Mouse (Mus musculus): Measurements from ENCODE around the gene Med20. TPM values are rescaled to one million over a fixed set of nuclear protein-coding genes. Genes with fewer than 3 reads are reported as not detected.
A peak's percentile ranks its signal among the peaks of the same experiment; 100 is the strongest.
"Not testable (repeated sequence)": the region's sequence is repeated elsewhere in the genome, so short reads cannot be mapped to it uniquely, and the experiment has no call there.

Med20 gene
- polyA plus RNA-seq, 1 experiment from 2014 or later = 23.8 TPM

DNA sequence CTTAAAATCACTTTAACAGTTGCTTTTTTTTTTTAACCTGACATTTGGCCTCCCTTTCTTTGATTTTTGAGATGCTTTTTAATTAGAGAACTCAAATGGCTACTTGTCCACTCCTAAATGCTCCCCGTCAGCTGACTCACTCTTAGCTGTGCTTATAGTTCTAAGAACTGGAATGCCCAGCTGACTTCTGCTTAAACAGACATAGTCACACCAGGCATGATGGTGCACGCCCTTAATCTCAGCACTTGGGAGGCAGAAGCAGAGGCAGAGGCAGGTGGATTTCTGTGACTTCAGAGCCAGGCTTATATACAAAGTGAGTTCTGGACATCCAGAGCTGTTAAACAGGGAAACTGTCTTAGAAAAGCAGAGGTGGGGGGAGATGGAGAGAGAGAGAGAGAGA lies 40.6 kb downstream of the Med20 start:
- Histone ChIP-seq H3K9ac (ENCODE audit: low read length) (no peak overlapping the region), H3K4me1 (replicated peaks; ENCODE audit: control insufficient read depth, insufficient read depth) (no peaks in the 10 kb centered on the region), H3K27ac (replicated peaks) (no peak overlapping the region), H3K9me3 (ENCODE audit: control insufficient read depth, low read length) (no peaks in the 10 kb centered on the region), H3K36me3 (ENCODE audit: control insufficient read depth, insufficient read depth, low read length) (no peaks in the 10 kb centered on the region), H3K4me2 (replicated peaks; ENCODE audit: low read depth) (no peak overlapping the region), H3K27me3 (ENCODE audit: control insufficient read depth, insufficient read depth, low read length) (no peaks in the 10 kb centered on the region), H3K4me3 (ENCODE audit: low read depth, low read length) (no peak overlapping the region)
- ATAC-seq (ENCODE audit: low FRiP score, low TSS enrichment) = peak; percentile 76
- TF ChIP-seq EP300 (optimal IDR thresholded peaks at IDR 0.05) (no peak), CTCF (IDR thresholded peaks at IDR 0.05; ENCODE audit: low read depth) (no peak)
- DNase-seq (ENCODE audit: low spot score) = peak; percentile 34
- 69% methylated on average over 2 of the region's 2 CpGs for WGBS

DNA sequence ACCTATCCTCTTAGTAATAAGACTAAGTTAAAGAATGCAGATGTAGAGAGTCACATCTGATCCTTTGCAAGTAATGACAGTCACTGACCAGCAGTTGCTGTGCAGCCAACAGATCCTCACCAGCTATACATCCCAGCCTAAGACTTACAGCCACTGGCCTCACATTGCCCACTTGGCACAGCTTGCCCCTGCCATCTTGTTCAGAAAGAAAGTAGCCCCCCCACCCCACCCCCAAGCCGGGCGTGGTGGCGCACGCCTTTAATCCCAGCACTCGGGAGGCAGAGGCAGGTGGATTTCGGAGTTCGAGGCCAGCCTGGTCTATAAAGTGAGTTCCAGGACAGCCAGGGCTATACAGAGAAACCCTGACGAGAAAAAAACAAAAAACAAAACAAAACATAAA lies 43.0 kb downstream of the Med20 start:
- not testable (repeated sequence) for H3K36me3 ChIP-seq (ENCODE audit: control insufficient read depth, insufficient read depth, low read length); H3K9me3 ChIP-seq (ENCODE audit: control insufficient read depth, low read length); H3K4me3 ChIP-seq (ENCODE audit: low read depth, low read length); DNase-seq (ENCODE audit: low spot score); H3K4me1 ChIP-seq (replicated peaks; ENCODE audit: control insufficient read depth, insufficient read depth); H3K27ac ChIP-seq (replicated peaks); H3K4me2 ChIP-seq (replicated peaks; ENCODE audit: low read depth); H3K27me3 ChIP-seq (ENCODE audit: control insufficient read depth, insufficient read depth, low read length); H3K9ac ChIP-seq (ENCODE audit: low read length)
- 93% methylated on average over 8 of the region's 8 CpGs for WGBS
- peak; percentile 65 for ATAC-seq (ENCODE audit: low FRiP score, low TSS enrichment)

DNA sequence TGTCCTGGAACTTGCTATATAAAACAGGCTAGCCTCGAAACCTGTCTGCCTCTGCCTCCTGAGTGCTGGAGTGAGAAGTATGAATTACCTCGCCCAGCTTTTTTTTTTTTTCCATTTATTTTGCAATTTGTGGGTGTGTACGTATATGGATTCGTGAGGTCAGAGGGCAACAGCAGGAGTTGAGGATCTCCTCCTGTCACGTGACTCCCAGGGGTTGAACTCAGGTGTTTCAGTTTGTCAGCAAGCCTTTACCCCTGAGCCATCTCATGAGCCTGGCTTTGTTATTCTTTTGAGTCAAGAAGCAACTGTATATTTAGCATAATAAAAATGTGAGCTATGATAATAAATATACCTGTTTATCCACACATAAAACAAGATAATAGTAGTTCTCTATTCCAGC lies 44.3 kb downstream of the Med20 start:
- ATAC-seq (ENCODE audit: low FRiP score, low TSS enrichment) (no peak), DNase-seq (ENCODE audit: low spot score) (no peak)
- no peaks in the 10 kb centered on the region for H3K9me3 ChIP-seq (ENCODE audit: control insufficient read depth, low read length)
- H3K27me3 ChIP-seq (ENCODE audit: control insufficient read depth, insufficient read depth, low read length) = no peaks in the 10 kb centered on the region
- no peak overlapping the region for H3K27ac ChIP-seq (replicated peaks)
- 73% methylated on average over 5 of the region's 5 CpGs for WGBS
- H3K9ac ChIP-seq (ENCODE audit: low read length) = no peak overlapping the region
- H3K4me1 ChIP-seq (replicated peaks; ENCODE audit: control insufficient read depth, insufficient read depth) = no peaks in the 10 kb centered on the region
- TF ChIP-seq CTCF (IDR thresholded peaks at IDR 0.05; ENCODE audit: low read depth) (no peak), EP300 (optimal IDR thresholded peaks at IDR 0.05) (no peak)
- no peak overlapping the region for H3K4me2 ChIP-seq (replicated peaks; ENCODE audit: low read depth)
- H3K4me3 ChIP-seq (ENCODE audit: low read depth, low read length) = no peak overlapping the region
- no peaks in the 10 kb centered on the region for H3K36me3 ChIP-seq (ENCODE audit: control insufficient read depth, insufficient read depth, low read length)

DNA sequence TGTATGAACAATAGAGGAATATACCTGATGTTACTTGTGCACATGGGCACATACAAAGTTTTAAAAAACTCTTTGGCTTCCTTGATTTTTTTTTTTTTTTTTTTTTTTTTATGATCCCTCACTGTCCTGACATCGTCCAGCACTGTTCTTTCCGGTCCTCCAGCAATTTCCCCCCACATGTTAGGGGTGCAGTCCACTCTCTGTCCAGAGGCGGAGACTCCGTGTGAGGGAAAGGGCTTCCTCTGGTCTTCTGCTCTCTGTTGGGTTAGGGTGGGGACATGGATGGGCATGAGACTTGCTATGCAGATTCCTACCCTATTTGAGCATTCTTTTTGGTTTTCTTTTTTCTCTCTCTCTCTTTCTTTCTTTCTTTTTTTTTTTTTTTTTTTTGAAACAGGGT lies 46.5 kb downstream of the Med20 start:
- no peak for DNase-seq (ENCODE audit: low spot score)
- Histone ChIP-seq H3K9me3 (ENCODE audit: control insufficient read depth, low read length) (no peaks in the 10 kb centered on the region), H3K27me3 (ENCODE audit: control insufficient read depth, insufficient read depth, low read length) (no peaks in the 10 kb centered on the region), H3K36me3 (ENCODE audit: control insufficient read depth, insufficient read depth, low read length) (no peaks in the 10 kb centered on the region), H3K9ac (ENCODE audit: low read length) (no peak overlapping the region), H3K4me1 (replicated peaks; ENCODE audit: control insufficient read depth, insufficient read depth) (no peaks in the 10 kb centered on the region), H3K4me3 (ENCODE audit: low read depth, low read length) (no peak overlapping the region), H3K27ac (replicated peaks) (no peak overlapping the region), H3K4me2 (replicated peaks; ENCODE audit: low read depth) (no peak overlapping the region)
- 75% methylated on average over 4 of the region's 4 CpGs for WGBS
- no peak for TF ChIP-seq EP300 (optimal IDR thresholded peaks at IDR 0.05)
- TF ChIP-seq CTCF (IDR thresholded peaks at IDR 0.05; ENCODE audit: low read depth) = no peak
- ATAC-seq (ENCODE audit: low FRiP score, low TSS enrichment) = no peak

DNA sequence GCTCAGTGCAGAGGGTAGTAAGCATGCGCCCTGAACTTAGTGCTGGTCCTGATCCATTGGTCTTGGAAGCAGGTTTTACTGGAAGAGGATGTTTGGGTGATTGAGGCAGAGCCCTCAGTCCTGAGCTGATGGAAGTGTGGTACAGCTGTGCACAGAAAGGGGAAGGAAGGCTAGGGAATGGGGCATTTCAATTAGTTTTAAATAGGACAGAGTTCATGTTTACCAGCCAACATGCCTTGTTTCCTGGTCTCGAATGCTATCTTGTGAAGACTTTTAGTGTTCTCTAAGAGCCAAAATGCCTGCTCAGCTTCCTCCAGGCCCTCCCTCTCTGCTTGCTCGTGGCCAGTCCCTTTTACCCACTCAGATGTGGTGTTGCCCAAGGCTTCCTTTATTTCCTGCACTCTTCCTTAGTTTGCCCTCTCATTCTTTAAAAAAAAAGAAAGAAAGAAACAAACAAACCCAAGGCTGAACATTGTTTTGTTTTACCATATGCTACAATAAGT lies 47.4 kb downstream of the Med20 start:
- Histone ChIP-seq H3K4me3 (ENCODE audit: low read depth, low read length) (no peak overlapping the region), H3K9me3 (ENCODE audit: control insufficient read depth, low read length) (no peaks in the 10 kb centered on the region), H3K27me3 (ENCODE audit: control insufficient read depth, insufficient read depth, low read length) (no peaks in the 10 kb centered on the region), H3K4me1 (replicated peaks; ENCODE audit: control insufficient read depth, insufficient read depth) (no peaks in the 10 kb centered on the region), H3K9ac (ENCODE audit: low read length) (no peak overlapping the region), H3K36me3 (ENCODE audit: control insufficient read depth, insufficient read depth, low read length) (no peaks in the 10 kb centered on the region), H3K4me2 (replicated peaks; ENCODE audit: low read depth) (no peak overlapping the region), H3K27ac (replicated peaks) (no peak overlapping the region)
- ATAC-seq (ENCODE audit: low FRiP score, low TSS enrichment) (peak; percentile 51), DNase-seq (ENCODE audit: low spot score) (no peak)
- no peak for TF ChIP-seq EP300 (optimal IDR thresholded peaks at IDR 0.05)
- no peak for TF ChIP-seq CTCF (IDR thresholded peaks at IDR 0.05; ENCODE audit: low read depth)
- 65% methylated on average over 3 of the region's 3 CpGs for whole genome bisulfite sequencing

DNA sequence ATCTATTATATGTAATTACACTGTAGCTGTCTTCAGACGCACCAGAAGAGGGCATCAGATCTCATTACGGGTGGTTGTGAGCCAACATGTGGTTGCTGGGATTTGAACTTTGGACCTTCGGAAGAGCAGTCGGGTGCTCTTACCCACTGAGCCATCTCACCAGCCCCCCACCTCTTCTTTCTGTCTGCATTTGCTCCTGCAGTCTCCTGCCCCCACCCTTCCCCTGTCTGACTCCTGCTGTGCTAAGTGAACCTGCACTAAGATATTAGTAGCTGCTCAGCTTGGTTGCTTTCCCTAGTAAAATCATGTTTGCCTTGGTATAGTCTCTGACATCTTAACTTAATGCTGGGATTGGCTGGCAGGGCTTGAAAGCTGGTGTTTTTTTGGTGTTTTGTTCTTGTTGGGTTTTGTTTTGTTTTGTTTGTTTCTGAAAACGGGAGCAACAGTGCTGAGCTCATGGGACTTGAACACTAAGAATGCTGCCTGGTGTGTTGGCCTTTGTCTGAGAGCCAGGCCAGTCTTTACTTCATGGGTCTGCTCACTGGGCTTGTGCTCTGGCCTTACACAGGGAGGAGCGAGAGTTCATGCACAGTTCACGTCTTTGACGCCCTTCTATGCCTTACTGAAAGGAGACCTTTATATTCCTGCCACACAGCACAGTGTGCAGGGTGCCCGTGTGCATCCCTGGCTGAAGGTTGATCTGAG lies 51.8 kb downstream of the Med20 start:
- Histone ChIP-seq H3K4me3 (ENCODE audit: low read depth, low read length) (no peak overlapping the region), H3K36me3 (ENCODE audit: control insufficient read depth, insufficient read depth, low read length) (no peaks in the 10 kb centered on the region), H3K27ac (replicated peaks) (no peak overlapping the region), H3K9ac (ENCODE audit: low read length) (no peak overlapping the region), H3K9me3 (ENCODE audit: control insufficient read depth, low read length) (no peaks in the 10 kb centered on the region), H3K27me3 (ENCODE audit: control insufficient read depth, insufficient read depth, low read length) (no peaks in the 10 kb centered on the region), H3K4me1 (replicated peaks; ENCODE audit: control insufficient read depth, insufficient read depth) (no peaks in the 10 kb centered on the region), H3K4me2 (replicated peaks; ENCODE audit: low read depth) (no peak overlapping the region)
- no peak for TF ChIP-seq CTCF (IDR thresholded peaks at IDR 0.05; ENCODE audit: low read depth)
- no peak for TF ChIP-seq EP300 (optimal IDR thresholded peaks at IDR 0.05)
- DNase-seq (ENCODE audit: low spot score) (no peak), ATAC-seq (ENCODE audit: low FRiP score, low TSS enrichment) (no peak)
- 66% methylated on average over 9 of the region's 9 CpGs for WGBS
